Mouse (Mus musculus) CH12.LX (cell line): ENCODE data around the gene Olfr598. TPM values are rescaled to one million over a fixed set of nuclear protein-coding genes. Genes with fewer than 3 reads are reported as not detected.

Experiments
- DNase-seq: peaks from one replicate; pipeline ENCODE4 v3.0.0-alpha.2; 2013; ENCODE audit errors: extremely low read depth
- H3K27ac ChIP-seq: 2 replicates; pipeline ENCODE4 v1.5.1; 2012; ENCODE audit warnings: low read depth, mild to moderate bottlenecking, control low read depth, moderate library complexity; ENCODE audit not compliant: insufficient read depth
- H3K27me3 ChIP-seq: replicated peaks from 2 replicates; pipeline ENCODE3; 2012; ENCODE audit warnings: inconsistent platforms
- H3K36me3 ChIP-seq, 2 experiments: replicated peaks in 1 of 2; 2 replicates each; pipeline versions ENCODE3 to v1.6.1; 2012; ENCODE audit warnings: inconsistent platforms in 1 of 2, low read length in 1 of 2, mild to moderate bottlenecking in 1 of 2, mixed read lengths in 1 of 2, moderate library complexity in 1 of 2; ENCODE audit not compliant: control insufficient read depth in 1 of 2, insufficient read depth in 1 of 2
- H3K4me1 ChIP-seq, 2 experiments: 2 replicates each; pipeline ENCODE4 v1.6.1; 2012; ENCODE audit warnings: inconsistent platforms in 1 of 2, moderate library complexity in 1 of 2; ENCODE audit not compliant: insufficient read depth in 2 of 2, control insufficient read depth in 1 of 2
- H3K4me2 ChIP-seq: 2 replicates; pipeline ENCODE4 v1.6.1; 2012; ENCODE audit warnings: low read depth, mild to moderate bottlenecking, control low read depth; ENCODE audit not compliant: poor library complexity, insufficient read depth, severe bottlenecking
- H3K4me3 ChIP-seq, 3 experiments: fragments of 150-350 bp in 1 of 3; sonication (generic) in 1 of 3; replicated peaks in 1 of 3; 2 replicates each; pipeline versions ENCODE3 to v1.5.1; 2011 to 2012; ENCODE audit warnings: low read depth in 2 of 3, low read length in 2 of 3, mild to moderate bottlenecking in 2 of 3, moderate library complexity in 2 of 3, control low read depth in 1 of 3, improper control_type of control experiment in 1 of 3, inconsistent platforms in 1 of 3, mixed read lengths in 1 of 3; ENCODE audit not compliant: poor library complexity in 1 of 3
- H3K79me2 ChIP-seq: replicated peaks from 2 replicates; pipeline ENCODE4 v1.6.1; 2012; ENCODE audit warnings: mild to moderate bottlenecking, moderate library complexity; ENCODE audit not compliant: control insufficient read depth, poor library complexity, insufficient read depth, severe bottlenecking; ENCODE audit errors: extremely low read depth
- H3K9ac ChIP-seq: 2 replicates; pipeline ENCODE4 v1.6.1; 2012; ENCODE audit warnings: low read depth, mild to moderate bottlenecking, control low read depth, moderate library complexity; ENCODE audit not compliant: insufficient read depth
- H3K9me3 ChIP-seq: replicated peaks from 2 replicates; pipeline ENCODE3; 2012; ENCODE audit warnings: low read length, inconsistent platforms, mixed read lengths
- CHD1 ChIP-seq: IDR thresholded peaks from 2 replicates; pipeline ENCODE4 v1.6.1; 2012; ENCODE audit warnings: low read depth, low read length, improper control_type of control experiment, inconsistent platforms
- CTCF ChIP-seq, 2 experiments: IDR thresholded peaks in 1 of 2; conservative IDR thresholded peaks in 1 of 2; 2 replicates each; pipeline ENCODE4 v1.5.1; 2011 to 2012; ENCODE audit warnings: low read depth in 2 of 2, low read length in 2 of 2, improper control_type of control experiment in 1 of 2, inconsistent platforms in 1 of 2, mild to moderate bottlenecking in 1 of 2, moderate library complexity in 1 of 2
- ELF1 ChIP-seq: IDR thresholded peaks from 2 replicates; pipeline ENCODE4 v1.6.1; 2014; ENCODE audit warnings: low read depth, mild to moderate bottlenecking, inconsistent platforms, low read length, improper control_type of control experiment
- EP300 ChIP-seq: IDR thresholded peaks from 2 replicates; pipeline ENCODE4 v1.6.1; 2011; ENCODE audit warnings: low read length, improper control_type of control experiment
- ETS1 ChIP-seq: conservative IDR thresholded peaks from 2 replicates; pipeline ENCODE4 v1.6.1; 2012; ENCODE audit warnings: low read depth, mild to moderate bottlenecking, inconsistent platforms, low read length, improper control_type of control experiment, moderate library complexity
- GABPA ChIP-seq: IDR thresholded peaks from 2 replicates; pipeline ENCODE4 v1.6.1; 2012; ENCODE audit warnings: low read depth, low read length, improper control_type of control experiment, inconsistent platforms; ENCODE audit not compliant: insufficient replicate concordance
- HCFC1 ChIP-seq: IDR thresholded peaks from 2 replicates; pipeline ENCODE4 v1.6.1; 2012; ENCODE audit warnings: low read depth, mild to moderate bottlenecking, inconsistent platforms, low read length, improper control_type of control experiment
- IRF4 ChIP-seq: IDR thresholded peaks from 2 replicates; pipeline ENCODE4 v1.6.1; 2014; ENCODE audit warnings: low read depth, mild to moderate bottlenecking, inconsistent platforms, low read length, improper control_type of control experiment
- JUND ChIP-seq: conservative IDR thresholded peaks from 2 replicates; pipeline ENCODE4 v1.6.1; 2011; ENCODE audit warnings: low read depth, low read length, improper control_type of control experiment
- KAT2A ChIP-seq: IDR thresholded peaks from 2 replicates; pipeline ENCODE4 v1.6.1; 2012; ENCODE audit warnings: low read length, improper control_type of control experiment, inconsistent platforms; ENCODE audit not compliant: insufficient replicate concordance
- MAFK ChIP-seq: IDR thresholded peaks from 2 replicates; pipeline ENCODE4 v1.6.1; 2011; ENCODE audit warnings: low read length, improper control_type of control experiment; ENCODE audit not compliant: insufficient replicate concordance
- MEF2A ChIP-seq: IDR thresholded peaks from 2 replicates; pipeline ENCODE4 v1.6.1; 2014; ENCODE audit warnings: low read depth, mild to moderate bottlenecking, inconsistent platforms, low read length, improper control_type of control experiment, borderline replicate concordance
- NRF1 ChIP-seq: IDR thresholded peaks from 2 replicates; pipeline ENCODE4 v1.6.1; 2014; ENCODE audit warnings: low read depth, mild to moderate bottlenecking, inconsistent platforms, low read length, improper control_type of control experiment, moderate library complexity
- POLR2A ChIP-seq: IDR thresholded peaks from 2 replicates; pipeline ENCODE4 v1.6.1; 2011; ENCODE audit warnings: low read depth, mild to moderate bottlenecking, improper control_type of control experiment, low read length
- POLR2AphosphoS2 ChIP-seq: IDR thresholded peaks from 2 replicates; pipeline ENCODE4 v1.6.1; 2011; ENCODE audit warnings: low read depth, low read length, improper control_type of control experiment
- RAD21 ChIP-seq: IDR thresholded peaks from 2 replicates; pipeline ENCODE4 v1.6.1; 2011; ENCODE audit warnings: low read depth, mild to moderate bottlenecking, low read length, improper control_type of control experiment, moderate library complexity
- SIN3A ChIP-seq: IDR thresholded peaks from 2 replicates; pipeline ENCODE4 v1.6.1; 2012; ENCODE audit warnings: low read length, improper control_type of control experiment, inconsistent platforms
- TBP ChIP-seq: conservative IDR thresholded peaks from 2 replicates; pipeline ENCODE4 v1.6.1; 2011; ENCODE audit warnings: low read depth, low read length, improper control_type of control experiment
- USF2 ChIP-seq: conservative IDR thresholded peaks from 2 replicates; pipeline ENCODE4 v1.6.1; 2011; ENCODE audit warnings: low read depth, low read length, improper control_type of control experiment
- ZMIZ1 ChIP-seq: IDR thresholded peaks from 2 replicates; pipeline ENCODE4 v1.6.1; 2012; ENCODE audit warnings: low read depth, mild to moderate bottlenecking, inconsistent platforms, low read length, improper control_type of control experiment
- dilution Hi-C: fragments of 300-500 bp; cut with MboI; formaldehyde crosslinking; loops from 2 replicates; pipeline ENCODE4 v1.14.3; 2020; ENCODE audit warnings: low sequenced_read_pairs; ENCODE audit not compliant: extremely low pct_unique_long_range_greater_than_20kb, extremely low pct_ligation_motif_present
- in situ Hi-C: fragments of 300-500 bp; cut with MboI; formaldehyde crosslinking; loops from 3 replicates; pipeline ENCODE4 v1.14.3; 2019; ENCODE audit warnings: low sequenced_read_pairs, low pct_ligation_motif_present, low pct_unique_long_range_greater_than_20kb, mixed read lengths
- polyA plus RNA-seq: library from polyadenylated mRNA; unstranded; fragments of >175 nt; gene quantifications from 2 replicates; pipeline ENCODE4 v1.2.1, GENCODE M21; 2012; ENCODE audit warnings: low read depth; ENCODE audit not compliant: insufficient read length
- total RNA-seq, 2 experiments: library from RNA; depleted of rRNA; stranded (reverse); fragments of 300-350 nt in 1 of 2; fragments of >200 nt in 1 of 2; gene quantifications; 2 replicates each; pipeline ENCODE4 v1.2.3; 2012 to 2014

Gene Olfr598
- total and polyA plus RNA-seq, 3 experiments, result not detected

GRCm38 (mm10) chr7:103349569-103349968 lies 26.2 kb downstream of the Olfr598 start, which contains the start of gene Olfr600:
Gene Olfr600, minus strand, starts transcription at chr7:103349669.
- Histone ChIP-seq H3K9me3 (no peaks in the 10 kb centered on the region), H3K4me2 (no peak within 1 kb of the TSS), H3K79me2 (no peaks in the 10 kb centered on the region), H3K4me1 (no peaks in the 10 kb centered on the region), H3K36me3 (no peaks in the 10 kb centered on the region), H3K4me3 (no peak within 1 kb of the TSS), H3K9ac (no peak within 1 kb of the TSS), H3K27ac (no peak within 1 kb of the TSS), H3K27me3 (no peaks in the 10 kb centered on the region)
- in situ Hi-C loops, result no loop called here
- TF ChIP-seq GABPA (no peak), CTCF (conservative IDR thresholded peaks at IDR 0.05 in 1 of 2, IDR thresholded peaks at IDR 0.05 in 1 of 2; ENCODE audit: low read depth in 2 of 2, low read length in 2 of 2) (no peak), MAFK (no peak), ETS1 (no peak), KAT2A (no peak), MEF2A (no peak), ELF1 (no peak), NRF1 (no peak), JUND (no peak), POLR2AphosphoS2 (no peak), HCFC1 (no peak), CHD1 (no peak), IRF4 (no peak), EP300 (no peak), USF2 (no peak), POLR2A (no peak), TBP (no peak), ZMIZ1 (no peak), RAD21 (no peak)
- DNase-seq, result no peak
- dilution Hi-C loops, result no loop called here

- no peaks in the 10 kb centered on the region for H3K79me2 ChIP-seq
- H3K4me1 ChIP-seq, result no peaks in the 10 kb centered on the region
- DNase-seq, result no peak
- H3K36me3 ChIP-seq, result no peaks in the 10 kb centered on the region
- dilution Hi-C loops, result no loop called here
- H3K27me3 ChIP-seq, result no peaks in the 10 kb centered on the region
- H3K4me3 ChIP-seq, result no peak within 1 kb of the TSS
- no peak within 1 kb of the TSS for H3K9ac ChIP-seq
- in situ Hi-C loops, result no loop called here
- H3K27ac ChIP-seq, result no peak within 1 kb of the TSS
- no peak within 1 kb of the TSS for H3K4me2 ChIP-seq
- TF ChIP-seq TBP, result no peak
- no peak for TF ChIP-seq SIN3A
- no peaks in the 10 kb centered on the region for H3K9me3 ChIP-seq
Observed at GRCm38 (mm10) chr7:103362555-103362954, 39.2 kb downstream of the Olfr598 start, which contains the start of gene Olfr601. Gene Olfr601, minus strand, starts transcription at chr7:103362655.

Other genes with a start within 250 kb of the Olfr598 start
Only the 20 nearest of the 29 such genes appear.
- not detected in 2 replicates for gene Olfr588-ps1, start 182.7 kb upstream of the Olfr598 start, total RNA-seq (2012; rRNA removed)
- gene Olfr588-ps1, start 182.7 kb upstream of the Olfr598 start, total RNA-seq (2014; rRNA removed), result not detected in 2 replicates
- not detected in 2 replicates for gene Olfr588-ps1, start 182.7 kb upstream of the Olfr598 start, polyA plus RNA-seq
- gene Olfr589, start 167.2 kb upstream of the Olfr598 start, total RNA-seq (2012; rRNA removed), result not detected in 2 replicates
- gene Olfr589, start 167.2 kb upstream of the Olfr598 start, total RNA-seq (2014; rRNA removed), result not detected in 2 replicates
- not detected in 2 replicates for gene Olfr589, start 167.2 kb upstream of the Olfr598 start, polyA plus RNA-seq
- gene Olfr591, start 145.2 kb upstream of the Olfr598 start, total RNA-seq (2012; rRNA removed), result not detected in 2 replicates
- gene Olfr591, start 145.2 kb upstream of the Olfr598 start, total RNA-seq (2014; rRNA removed), result not detected in 2 replicates
- not detected in 2 replicates for gene Olfr591, start 145.2 kb upstream of the Olfr598 start, polyA plus RNA-seq
- gene Olfr592, start 138.8 kb upstream of the Olfr598 start, total RNA-seq (2012; rRNA removed), result not detected in 2 replicates
- gene Olfr592, start 138.8 kb upstream of the Olfr598 start, total RNA-seq (2014; rRNA removed), result not detected in 2 replicates
- gene Olfr592, start 138.8 kb upstream of the Olfr598 start, polyA plus RNA-seq, result not detected in 2 replicates
- gene Olfr593, start 111.7 kb upstream of the Olfr598 start, total RNA-seq (2012; rRNA removed), result not detected in 2 replicates
- gene Olfr593, start 111.7 kb upstream of the Olfr598 start, total RNA-seq (2014; rRNA removed), result not detected in 2 replicates
- not detected in 2 replicates for gene Olfr593, start 111.7 kb upstream of the Olfr598 start, polyA plus RNA-seq
- gene Olfr594, start 106.6 kb upstream of the Olfr598 start, total RNA-seq (2012; rRNA removed), result not detected in 2 replicates
- not detected in 2 replicates for gene Olfr594, start 106.6 kb upstream of the Olfr598 start, total RNA-seq (2014; rRNA removed)
- not detected in 2 replicates for gene Olfr594, start 106.6 kb upstream of the Olfr598 start, polyA plus RNA-seq
- gene Usp17ld, start 71.1 kb upstream of the Olfr598 start, total RNA-seq (2012; rRNA removed), result not detected in 2 replicates
- gene Usp17ld, start 71.1 kb upstream of the Olfr598 start, total RNA-seq (2014; rRNA removed), result not detected in 2 replicates
- gene Usp17ld, start 71.1 kb upstream of the Olfr598 start, polyA plus RNA-seq, result not detected in 2 replicates
- gene Olfr596, start 17.9 kb upstream of the Olfr598 start, total RNA-seq (2012; rRNA removed), result not detected in 2 replicates
- gene Olfr596, start 17.9 kb upstream of the Olfr598 start, total RNA-seq (2014; rRNA removed), result not detected in 2 replicates
- gene Olfr596, start 17.9 kb upstream of the Olfr598 start, polyA plus RNA-seq, result not detected in 2 replicates
- gene Olfr597, start 7.3 kb upstream of the Olfr598 start, total RNA-seq (2012; rRNA removed), result not detected in 2 replicates
- not detected in 2 replicates for gene Olfr597, start 7.3 kb upstream of the Olfr598 start, total RNA-seq (2014; rRNA removed)
- gene Olfr597, start 7.3 kb upstream of the Olfr598 start, polyA plus RNA-seq, result not detected in 2 replicates
- not detected in 2 replicates for gene Olfr599, start 12.3 kb downstream of the Olfr598 start, total RNA-seq (2012; rRNA removed)
- not detected in 2 replicates for gene Olfr599, start 12.3 kb downstream of the Olfr598 start, total RNA-seq (2014; rRNA removed)
- gene Olfr599, start 12.3 kb downstream of the Olfr598 start, polyA plus RNA-seq, result not detected in 2 replicates
- gene Olfr600, start 26.1 kb downstream of the Olfr598 start, total RNA-seq (2012; rRNA removed), result not detected in 2 replicates
- gene Olfr600, start 26.1 kb downstream of the Olfr598 start, total RNA-seq (2014; rRNA removed), result not detected in 2 replicates
- not detected in 2 replicates for gene Olfr600, start 26.1 kb downstream of the Olfr598 start, polyA plus RNA-seq
- gene Olfr601, start 39.1 kb downstream of the Olfr598 start, total RNA-seq (2012; rRNA removed), result not detected in 2 replicates
- not detected in 2 replicates for gene Olfr601, start 39.1 kb downstream of the Olfr598 start, total RNA-seq (2014; rRNA removed)
- not detected in 2 replicates for gene Olfr601, start 39.1 kb downstream of the Olfr598 start, polyA plus RNA-seq
- gene Olfr603, start 62.6 kb downstream of the Olfr598 start, total RNA-seq (2012; rRNA removed), result not detected in 2 replicates
- not detected in 2 replicates for gene Olfr603, start 62.6 kb downstream of the Olfr598 start, total RNA-seq (2014; rRNA removed)
- not detected in 2 replicates for gene Olfr603, start 62.6 kb downstream of the Olfr598 start, polyA plus RNA-seq
- gene Usp17lc, start 91.5 kb downstream of the Olfr598 start, total RNA-seq (2012; rRNA removed), result not detected in 2 replicates
- not detected in 2 replicates for gene Usp17lc, start 91.5 kb downstream of the Olfr598 start, total RNA-seq (2014; rRNA removed)
- gene Usp17lc, start 91.5 kb downstream of the Olfr598 start, polyA plus RNA-seq, result not detected in 2 replicates
- gene Olfr605, start 121.9 kb downstream of the Olfr598 start, total RNA-seq (2012; rRNA removed), result not detected in 2 replicates
- gene Olfr605, start 121.9 kb downstream of the Olfr598 start, total RNA-seq (2014; rRNA removed), result not detected in 2 replicates
- not detected in 2 replicates for gene Olfr605, start 121.9 kb downstream of the Olfr598 start, polyA plus RNA-seq
- not detected in 2 replicates for gene Olfr606, start 125.5 kb downstream of the Olfr598 start, total RNA-seq (2012; rRNA removed)
- not detected in 2 replicates for gene Olfr606, start 125.5 kb downstream of the Olfr598 start, total RNA-seq (2014; rRNA removed)
- gene Olfr606, start 125.5 kb downstream of the Olfr598 start, polyA plus RNA-seq, result not detected in 2 replicates
- gene Olfr607, start 140.6 kb downstream of the Olfr598 start, total RNA-seq (2012; rRNA removed), result not detected in 2 replicates
- not detected in 2 replicates for gene Olfr607, start 140.6 kb downstream of the Olfr598 start, total RNA-seq (2014; rRNA removed)
- gene Olfr607, start 140.6 kb downstream of the Olfr598 start, polyA plus RNA-seq, result not detected in 2 replicates
- gene Olfr608, start 146.3 kb downstream of the Olfr598 start, total RNA-seq (2012; rRNA removed), result not detected in 2 replicates
- not detected in 2 replicates for gene Olfr608, start 146.3 kb downstream of the Olfr598 start, total RNA-seq (2014; rRNA removed)
- gene Olfr608, start 146.3 kb downstream of the Olfr598 start, polyA plus RNA-seq, result not detected in 2 replicates
- gene Olfr609, start 174.5 kb downstream of the Olfr598 start, total RNA-seq (2012; rRNA removed), result not detected in 2 replicates
- not detected in 2 replicates for gene Olfr609, start 174.5 kb downstream of the Olfr598 start, total RNA-seq (2014; rRNA removed)
- gene Olfr609, start 174.5 kb downstream of the Olfr598 start, polyA plus RNA-seq, result not detected in 2 replicates
- gene Olfr610, start 188.6 kb downstream of the Olfr598 start, total RNA-seq (2012; rRNA removed), result not detected in 2 replicates
- not detected in 2 replicates for gene Olfr610, start 188.6 kb downstream of the Olfr598 start, total RNA-seq (2014; rRNA removed)
- not detected in 2 replicates for gene Olfr610, start 188.6 kb downstream of the Olfr598 start, polyA plus RNA-seq